Mouse (Mus musculus) kidney, adult 2 months (tissue): ENCODE data around the gene Col4a3.

Experiments used
- CTCF ChIP-seq: fragments of 200-500 bp; conservative IDR thresholded peaks from 2 replicates; pipeline ENCODE4 v1.5.1; 2011; ENCODE audit warnings: low read depth, mild to moderate bottlenecking, control low read depth, low read length, moderate library complexity, mixed read lengths; ENCODE audit not compliant: insufficient read depth, insufficient read length
- POLR2A ChIP-seq: fragments of 200-500 bp; IDR thresholded peaks from one replicate; pipeline ENCODE4 v1.6.1; 2011; ENCODE audit warnings: low read depth, low read length, control low read depth

GRCm38 (mm10) chr1:82741539-82741938, 154.8 kb downstream of the Col4a3 start:
- no peak for TF ChIP-seq CTCF
- no peak for TF ChIP-seq POLR2A
